Comparison of ENCODE assay signal across 8 mouse cellular contexts in the genomic region with DNA sequence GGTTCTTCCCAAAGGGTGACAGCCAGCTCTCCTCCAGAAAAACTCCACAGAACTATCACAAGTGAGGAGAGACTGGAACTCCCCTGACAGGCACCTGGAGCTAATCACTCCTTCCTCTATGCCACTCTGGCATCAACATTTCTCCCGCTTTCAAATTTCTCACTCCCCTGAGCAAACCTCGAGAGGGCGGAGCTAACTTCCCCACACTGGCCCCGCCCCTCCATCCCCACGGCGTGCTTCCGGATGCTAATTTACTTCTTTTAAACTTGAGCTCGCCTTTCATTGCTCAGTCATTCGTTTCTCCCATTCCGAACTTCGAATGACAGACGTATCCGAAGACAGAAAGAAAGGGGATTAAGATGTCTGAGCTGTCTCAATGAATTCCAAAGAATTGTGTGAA.
DNase-seq lines count a peak whose midpoint lies in the region; ATAC-seq lines count a peak whose summit lies in the region.

No protein-coding gene starts in this region.

- no peaks in the 10 kb centered on the region for H3K27me3 ChIP-seq in stomach, embryonic 15.5 days (replicated peaks)

- H3K9me3 ChIP-seq in stomach, embryonic 15.5 days = no peaks in the 10 kb centered on the region

- 0 out of 2 replicates have a peak, but pooled peaks cover 2% of the 10 kb centered on the region for H3K4me1 ChIP-seq in stomach, embryonic 15.5 days

- no peak overlapping the region for H3K27ac ChIP-seq in stomach, embryonic 15.5 days

- ATAC-seq in activated CD4-positive, CD25-positive, alpha-beta regulatory T cell, adult 4 months = peak; percentile 88
- ATAC-seq in granulocyte monocyte progenitor cell, adult 5-6 weeks (replicated peaks; ENCODE audit: poor library complexity, severe bottlenecking) = peak; percentile 69
- ATAC-seq in stomach, embryonic 15.5 days (ENCODE audit: insufficient read depth, low FRiP score, low read depth) = no peak
- no peak for ATAC-seq in erythroblast, adult 5-6 weeks (replicated peaks; ENCODE audit: low FRiP score, poor library complexity, severe bottlenecking)

- 0 out of 2 replicates have a peak overlapping the region, but pooled peaks have one; percentile 16 for H3K4me3 ChIP-seq in stomach, embryonic 15.5 days (replicated peaks)

- 3% methylated on average over 13 of the region's 13 CpGs for WGBS in stomach, embryonic 15.5 days

- no peaks in the 10 kb centered on the region for H3K36me3 ChIP-seq in stomach, embryonic 15.5 days

- DNase-seq in A20 (ENCODE audit: low read depth, low spot score) = peak; percentile 40
- peak; percentile 6 to 55 for DNase-seq in kidney, postnatal 36 days
- DNase-seq in mesoderm, embryonic 11.5 days (ENCODE audit: low read depth, low spot score) = peak; percentile 24
- DNase-seq in right cerebral cortex, postnatal 14 days = no peak

- H3K4me2 ChIP-seq in stomach, embryonic 15.5 days = peak overlapping the region; percentile 43

- H3K9ac ChIP-seq in stomach, embryonic 15.5 days = no peak overlapping the region

Comparison
In these comparisons a context has a peak if more than half of its experiments do, and no peak if none do; other contexts are left out.
1. ATAC-seq: peak in activated CD4-positive, CD25-positive, alpha-beta regulatory T cell, adult 4 months (single experiment) and granulocyte monocyte progenitor cell, adult 5-6 weeks (single experiment); none in stomach, embryonic 15.5 days (single experiment) and erythroblast, adult 5-6 weeks (single experiment).